Mouse (Mus musculus) left cerebral cortex, adult 8-10 months (tissue): ENCODE data around the gene Dpp6. TPM values are rescaled to one million over a fixed set of nuclear protein-coding genes. Genes with fewer than 3 reads are reported as not detected.

Source experiments
- DNase-seq, 2 experiments: peaks; one replicate each; pipeline ENCODE4 v3.0.0; 2022; ENCODE audit warnings: low spot score in 2 of 2
- total RNA-seq, 4 experiments: library from RNA; stranded (reverse); gene quantifications; 2 replicates each; pipeline ENCODE4 v1.2.4; 2022

The Dpp6 gene
- total RNA-seq, 4 experiments from 2014 or later = 164 to 183 (median 169) TPM

DNA sequence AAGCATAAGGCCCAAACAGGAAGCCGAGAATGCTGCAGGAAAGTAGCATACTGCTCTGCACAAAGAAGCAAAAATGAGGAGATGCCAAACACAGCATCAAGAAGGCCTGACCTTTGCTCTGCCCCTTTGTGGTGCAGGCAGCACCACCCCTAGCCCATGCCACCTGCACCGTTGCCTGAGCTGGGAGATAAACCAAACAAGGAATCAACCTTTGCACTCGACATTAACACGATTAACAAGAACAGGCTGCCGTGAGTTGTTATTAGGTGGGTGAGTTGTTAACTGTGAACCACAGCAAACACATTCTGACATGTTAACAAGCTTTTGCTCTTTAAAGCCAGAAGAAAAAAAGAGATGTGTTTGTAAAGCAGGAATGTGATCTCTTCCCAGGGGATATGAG, 239.4 kb downstream of the Dpp6 start:
- no peak for DNase-seq

DNA sequence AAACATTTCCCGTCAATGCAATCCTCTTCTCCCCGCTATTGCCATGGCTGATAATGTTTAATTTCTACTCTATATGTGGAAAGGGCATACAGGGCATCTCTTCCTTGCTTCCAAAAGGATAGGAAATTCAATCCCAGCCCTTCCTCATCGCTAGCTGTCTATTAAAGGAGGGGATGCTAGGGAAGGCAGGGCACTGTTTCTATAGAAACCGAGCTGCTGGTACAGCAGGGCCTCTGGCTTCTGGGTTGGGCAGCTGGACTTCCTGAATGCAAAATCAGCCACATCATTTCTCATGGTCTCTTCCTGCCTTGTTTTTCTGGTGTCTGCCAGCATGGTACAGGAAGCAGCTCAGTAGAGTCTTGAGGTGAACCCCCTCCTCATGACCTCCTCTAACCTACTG, 243.1 kb downstream of the Dpp6 start:
- DNase-seq = no peak

DNA sequence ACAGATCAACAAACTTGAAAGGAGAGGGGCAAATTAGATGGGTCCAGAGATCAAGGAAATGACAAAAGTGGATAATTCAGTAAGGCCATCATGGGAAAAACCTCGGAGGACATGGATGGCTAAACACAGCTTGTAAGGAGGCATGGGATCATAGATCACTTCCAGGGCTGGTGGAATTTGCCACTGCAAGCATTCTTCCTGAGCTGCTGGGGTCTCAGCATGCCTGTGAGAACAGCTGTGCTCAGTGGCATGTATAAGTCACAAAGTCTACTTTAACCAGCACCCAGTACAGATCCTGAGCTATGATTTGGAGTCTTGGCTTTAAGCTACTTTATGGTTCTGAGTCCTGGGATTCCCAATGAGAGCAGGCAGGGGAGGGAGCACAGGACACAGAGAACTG, 246.9 kb downstream of the Dpp6 start:
- no peak for DNase-seq

DNA sequence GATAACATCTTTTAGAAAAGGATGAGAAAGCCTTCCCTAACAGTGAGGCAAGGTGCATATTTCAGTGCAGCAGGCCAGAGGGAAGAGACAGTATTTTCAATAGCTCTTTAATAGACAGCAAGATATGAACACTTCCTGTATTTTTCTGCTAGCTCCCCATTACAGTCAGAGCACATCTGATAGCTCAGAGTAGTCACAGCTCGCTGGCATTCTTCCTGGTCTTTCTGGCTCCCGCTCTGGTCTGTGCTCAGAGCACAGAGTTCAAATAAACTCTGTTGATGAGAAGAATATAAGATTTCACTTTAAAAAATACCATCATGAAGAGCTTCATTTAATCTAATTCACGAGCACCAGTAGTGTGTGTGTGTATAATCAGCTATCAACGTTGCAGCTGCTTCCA, 249.8 kb downstream of the Dpp6 start:
- DNase-seq = no peak

DNA sequence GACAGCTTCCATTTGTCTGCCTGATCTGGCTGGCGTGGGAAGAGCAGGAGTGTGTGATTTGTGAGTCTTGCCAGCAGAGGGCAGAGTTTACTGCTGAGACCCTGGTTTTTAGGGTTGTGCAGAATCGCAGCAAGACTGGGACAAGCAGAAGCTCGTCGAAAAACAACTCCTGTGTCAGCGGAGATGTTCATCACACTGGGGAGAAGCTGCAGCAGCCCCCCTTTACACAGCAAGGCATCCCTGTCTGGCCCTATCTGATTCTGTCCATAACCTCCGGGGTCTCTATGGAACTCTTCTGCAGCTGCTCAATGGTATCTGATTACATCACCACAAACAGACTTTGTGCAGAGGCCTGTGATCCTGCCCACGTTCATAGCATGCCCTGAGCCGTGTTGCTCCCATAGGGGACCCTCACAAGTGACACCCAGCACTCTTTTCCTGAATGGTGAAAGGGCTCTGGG, 258.2 kb downstream of the Dpp6 start:
- DNase-seq = peak in 1 of 2 experiments; percentile 33

DNA sequence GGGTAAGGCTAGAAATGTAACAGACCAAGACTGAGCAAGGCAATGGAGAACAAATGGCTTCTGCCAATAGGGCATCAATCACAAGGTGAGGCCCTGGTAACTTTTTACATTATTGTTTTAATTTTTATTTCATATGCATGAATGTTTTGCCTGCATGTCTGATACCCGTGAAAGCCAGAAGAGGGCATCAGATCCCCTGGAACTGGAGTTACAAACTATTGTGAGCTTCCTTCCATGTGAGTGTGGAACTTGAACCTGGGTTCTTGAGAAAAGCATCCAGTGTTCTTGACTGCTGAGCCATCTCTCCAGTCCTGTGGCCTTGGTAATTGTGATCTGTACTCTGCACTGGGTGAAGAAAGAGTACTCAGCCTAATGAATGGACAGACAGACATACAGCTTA, 259.0 kb downstream of the Dpp6 start:
- DNase-seq = no peak

DNA sequence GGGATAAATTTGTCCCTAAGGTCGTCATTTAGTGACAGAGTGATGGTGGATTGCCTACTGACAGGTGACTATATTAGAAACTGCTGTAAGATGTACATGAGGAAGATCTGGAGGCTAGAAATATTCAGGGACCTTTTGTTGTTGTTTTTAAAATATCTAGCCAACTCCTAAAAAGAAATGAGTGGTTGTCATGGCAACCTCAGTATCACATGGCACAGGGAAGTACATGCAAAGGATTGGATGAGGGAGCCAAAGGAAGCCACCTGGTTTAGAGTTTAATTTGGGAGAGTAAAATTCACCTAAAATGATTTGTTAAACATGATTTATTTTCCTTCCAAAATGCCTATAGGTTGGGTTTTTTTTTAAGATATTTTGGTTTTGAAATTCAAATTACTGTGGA, 260.8 kb downstream of the Dpp6 start:
- no peak for DNase-seq

DNA sequence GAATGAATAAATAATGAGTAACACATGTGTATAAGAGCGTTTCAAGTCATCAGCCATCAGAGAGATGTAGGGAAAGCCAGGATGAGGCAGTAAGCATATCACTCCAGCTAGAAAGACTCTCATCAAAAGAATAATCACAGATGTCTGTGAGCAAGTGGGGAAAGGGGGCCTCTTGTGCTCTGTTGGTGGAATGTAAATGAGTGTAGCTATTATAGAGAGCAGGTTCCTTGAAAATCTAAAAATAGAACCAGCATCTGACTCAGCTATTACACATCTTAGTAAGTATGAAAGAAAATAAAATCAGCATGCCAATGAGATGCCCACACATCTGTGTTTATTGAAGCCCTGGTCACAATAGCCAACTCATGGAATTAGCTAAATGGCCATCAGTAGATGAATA, 264.3 kb downstream of the Dpp6 start:
- DNase-seq = peak in 1 of 2 experiments; percentile 36

DNA sequence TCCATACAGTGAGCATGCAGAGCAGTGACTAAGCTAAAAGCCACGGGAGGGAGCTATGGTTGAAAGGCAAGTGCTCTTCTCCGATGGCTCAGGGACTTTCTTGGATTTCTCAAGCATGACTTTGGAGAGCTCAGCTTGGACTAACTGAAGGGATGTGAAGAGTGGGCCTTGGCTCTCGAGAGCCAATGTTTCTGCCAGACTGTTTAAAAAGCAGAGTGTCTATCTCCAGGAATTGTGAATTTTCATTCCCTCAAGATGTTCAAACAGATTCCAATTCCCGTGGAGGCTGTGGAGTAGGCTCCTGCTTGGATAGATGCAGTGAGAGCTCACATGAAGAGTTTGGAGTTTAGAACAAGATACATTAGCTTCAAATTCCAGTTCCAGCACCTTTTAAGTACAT, 266.8 kb downstream of the Dpp6 start:
- no peak for DNase-seq

DNA sequence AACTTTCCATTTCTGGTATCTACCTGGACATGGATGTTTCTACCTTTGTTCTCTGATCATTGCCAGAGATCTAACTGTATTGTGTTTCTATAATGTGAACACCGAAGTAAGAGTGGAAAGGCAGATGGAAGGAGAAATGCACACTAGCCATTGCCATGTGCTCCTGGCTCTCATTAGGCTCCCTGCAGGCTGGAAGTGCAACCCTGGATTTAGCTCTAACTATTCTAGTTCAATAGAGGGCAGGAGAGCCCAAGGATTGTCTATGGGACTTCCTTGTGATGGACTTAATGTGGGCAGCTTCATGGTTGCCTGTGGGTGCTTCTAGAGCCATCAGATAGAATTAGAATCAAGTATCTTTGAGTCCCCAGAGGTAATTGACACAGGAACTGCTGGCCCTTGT, 291.2 kb downstream of the Dpp6 start:
- no peak for DNase-seq

DNA sequence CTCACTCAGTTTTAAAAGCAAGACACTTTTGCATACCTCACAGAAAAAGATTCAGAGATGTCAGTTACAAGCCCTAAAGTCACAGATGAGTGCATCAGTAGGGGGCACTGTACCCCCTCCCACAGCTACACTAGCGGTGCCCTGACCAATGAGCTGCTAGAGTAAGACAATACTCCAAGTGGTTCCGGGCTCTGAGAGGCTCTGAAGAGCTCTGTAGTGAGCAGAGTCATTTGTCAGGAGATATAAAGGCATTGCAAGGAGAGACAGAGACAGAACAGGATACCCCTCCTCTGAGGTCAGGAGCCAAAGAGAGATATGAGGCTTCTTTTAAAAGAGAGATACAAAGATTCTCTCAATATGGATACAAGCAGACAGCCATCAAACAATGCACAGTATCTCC, 305.5 kb downstream of the Dpp6 start:
- no peak for DNase-seq

DNA sequence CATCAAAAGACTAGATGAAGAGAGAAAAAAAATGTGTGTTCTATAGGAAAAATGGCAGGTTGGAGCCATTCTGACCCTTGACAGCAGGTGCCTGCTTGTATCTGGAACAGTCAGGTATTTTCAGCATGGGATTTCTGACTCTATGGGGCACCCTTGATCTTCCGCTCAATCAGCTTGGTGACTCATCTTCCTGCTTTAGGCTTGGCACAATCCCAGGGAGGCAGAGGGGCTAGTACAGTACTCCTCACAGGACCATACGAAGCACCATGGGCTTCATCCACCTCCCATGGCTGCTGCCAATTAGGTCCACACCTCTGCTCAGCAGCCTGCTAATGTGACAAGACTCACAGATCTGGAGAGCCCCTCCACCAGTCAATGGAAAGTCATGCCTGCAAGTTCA, 305.9 kb downstream of the Dpp6 start:
- DNase-seq = no peak

DNA sequence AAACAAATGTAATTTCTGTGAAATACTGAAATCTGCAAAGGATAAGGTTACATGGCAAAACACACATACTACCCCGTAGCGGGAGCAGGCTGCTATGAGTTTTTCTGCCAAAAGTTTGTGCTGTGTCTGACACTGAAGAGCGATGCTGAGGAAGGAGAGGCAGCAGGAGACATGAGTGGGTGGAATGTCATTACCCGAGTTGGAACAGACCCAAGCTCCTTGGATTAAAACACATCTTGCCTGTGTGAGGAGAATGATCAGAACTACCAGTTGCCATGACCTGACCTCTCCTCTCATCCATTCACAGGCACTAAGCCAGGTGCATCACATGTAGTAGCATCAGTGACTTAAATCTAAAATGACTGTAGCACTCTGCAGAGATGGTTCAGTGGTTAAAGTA, 309.0 kb downstream of the Dpp6 start:
- no peak for DNase-seq

DNA sequence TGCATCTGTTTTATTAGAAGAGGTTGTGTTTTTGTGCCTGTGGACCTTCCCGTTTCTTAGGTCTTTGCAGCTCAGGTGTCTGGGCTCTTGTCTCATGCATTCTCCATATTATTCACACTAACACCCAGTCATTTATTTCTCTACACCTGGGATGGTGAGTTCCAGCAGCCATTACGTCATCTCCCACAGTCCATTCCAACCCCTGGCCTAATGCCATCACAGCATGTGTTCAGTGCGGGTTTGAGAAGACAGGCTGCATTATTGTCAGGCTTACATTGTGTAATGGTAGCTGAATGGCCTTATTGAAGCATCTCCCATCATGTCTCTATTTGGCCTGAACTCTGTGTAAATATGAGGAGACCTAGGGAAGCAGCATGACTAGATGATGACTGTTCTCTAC, 316.2 kb downstream of the Dpp6 start:
- peak in 1 of 2 experiments; percentile 13 for DNase-seq

DNA sequence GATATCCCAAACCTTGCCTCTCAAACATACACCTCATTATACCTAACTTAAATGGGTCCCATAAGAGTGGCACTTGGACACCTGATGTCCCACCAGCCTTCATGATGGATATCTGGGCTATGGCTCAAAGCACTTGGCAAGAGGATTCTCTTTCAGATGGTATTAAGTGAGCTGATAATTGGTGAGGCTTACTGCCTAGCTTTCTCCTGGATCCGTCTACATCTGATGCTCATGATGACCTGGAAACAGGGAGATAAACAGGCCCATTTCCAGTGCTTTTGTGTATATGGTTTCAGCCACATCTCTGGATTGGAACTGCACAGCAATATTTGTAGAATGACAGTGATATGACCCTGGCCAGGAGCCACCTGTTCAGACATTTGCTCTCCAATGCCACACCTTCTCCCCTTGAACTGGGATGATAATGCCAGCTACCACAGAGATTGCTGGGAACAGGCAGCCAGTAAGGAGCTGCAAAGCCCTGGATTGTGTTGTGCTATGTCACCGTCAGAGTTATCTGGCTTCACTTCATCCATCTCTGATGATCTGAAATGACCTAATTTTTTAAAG, 317.5 kb downstream of the Dpp6 start:
- DNase-seq = no peak

DNA sequence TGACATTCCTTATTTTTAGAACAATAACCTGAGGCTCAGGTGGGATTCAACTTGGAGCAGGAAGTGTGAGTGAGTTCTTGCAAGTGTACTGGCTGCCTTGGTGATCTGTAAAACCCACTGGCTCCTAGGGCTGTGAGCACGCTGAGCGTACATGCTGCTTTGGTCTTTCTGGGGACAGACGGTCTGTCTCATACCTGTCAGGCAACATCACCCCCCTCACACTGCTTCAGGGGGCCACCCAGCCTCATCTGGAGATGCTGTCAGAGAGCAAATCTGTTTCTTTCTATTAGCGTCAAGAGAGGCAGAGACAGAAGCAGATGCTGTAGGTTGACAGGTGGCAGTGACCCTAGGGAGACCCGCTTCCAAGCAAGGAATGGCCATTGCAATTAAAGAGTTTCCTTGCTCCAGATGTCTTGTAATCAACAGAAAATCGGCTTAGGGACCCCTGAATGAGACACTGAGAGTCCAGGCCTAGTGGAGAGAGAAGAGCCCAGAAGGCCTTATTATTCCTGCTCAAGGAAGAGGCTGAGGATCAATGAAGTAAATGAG, 330.5 kb downstream of the Dpp6 start:
- DNase-seq = no peak

DNA sequence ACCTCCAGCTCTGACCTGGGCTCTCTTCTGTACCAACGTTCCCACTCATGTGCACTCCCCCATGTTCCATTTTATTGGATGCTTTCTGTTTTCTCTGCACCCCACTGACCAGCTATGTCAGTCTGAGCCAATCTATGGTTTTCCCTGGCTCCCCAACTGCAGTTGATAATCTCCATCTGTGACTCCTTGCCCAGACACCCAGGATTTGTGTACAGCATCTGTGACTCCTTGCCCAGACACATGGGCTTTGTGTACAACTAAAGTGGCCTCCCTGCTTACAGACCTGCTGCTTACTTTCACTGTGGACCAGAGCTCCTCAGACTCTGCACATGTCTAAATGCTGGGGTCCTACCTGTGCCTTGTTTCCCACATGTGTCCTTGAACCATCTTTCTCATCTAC, 334.0 kb downstream of the Dpp6 start:
- DNase-seq = no peak

DNA sequence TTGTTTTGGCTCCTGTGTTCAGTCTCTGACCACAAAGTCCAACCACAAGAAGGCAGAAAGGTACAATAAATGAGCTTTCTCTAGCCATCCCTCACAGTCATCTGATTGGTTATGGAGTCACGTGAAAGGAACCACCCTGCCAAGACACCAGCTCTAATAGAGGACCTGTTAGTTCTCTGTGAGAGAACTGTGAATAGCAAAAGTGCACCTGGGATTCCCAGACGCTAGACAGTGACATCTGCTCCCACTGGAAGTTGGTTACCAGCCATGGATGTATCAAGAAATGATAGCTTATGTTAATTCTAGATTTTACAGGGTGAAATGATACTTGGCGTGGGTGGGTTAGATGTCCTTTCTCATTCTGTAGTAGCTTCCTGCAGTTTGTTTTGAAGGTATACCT, 338.7 kb downstream of the Dpp6 start:
- DNase-seq = no peak

DNA sequence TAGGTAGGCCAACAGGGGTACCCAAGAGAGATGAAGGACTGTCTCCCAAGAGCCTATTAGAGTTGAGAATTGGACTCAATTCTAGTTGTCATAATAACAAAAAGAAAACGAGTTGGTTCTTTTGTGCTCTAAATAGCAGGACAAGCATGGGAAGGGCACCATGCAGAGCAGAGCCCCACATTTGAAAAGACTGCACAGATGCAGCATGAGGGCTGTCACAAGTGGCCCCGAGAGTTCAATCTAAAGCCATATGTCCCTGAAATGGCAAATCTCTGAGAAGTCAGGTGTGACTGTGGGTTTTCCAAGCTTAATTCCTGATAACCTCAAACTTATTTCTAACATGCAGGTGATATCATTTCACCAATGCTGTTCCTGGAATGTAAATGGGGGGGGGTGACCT, 339.4 kb downstream of the Dpp6 start:
- no peak for DNase-seq

DNA sequence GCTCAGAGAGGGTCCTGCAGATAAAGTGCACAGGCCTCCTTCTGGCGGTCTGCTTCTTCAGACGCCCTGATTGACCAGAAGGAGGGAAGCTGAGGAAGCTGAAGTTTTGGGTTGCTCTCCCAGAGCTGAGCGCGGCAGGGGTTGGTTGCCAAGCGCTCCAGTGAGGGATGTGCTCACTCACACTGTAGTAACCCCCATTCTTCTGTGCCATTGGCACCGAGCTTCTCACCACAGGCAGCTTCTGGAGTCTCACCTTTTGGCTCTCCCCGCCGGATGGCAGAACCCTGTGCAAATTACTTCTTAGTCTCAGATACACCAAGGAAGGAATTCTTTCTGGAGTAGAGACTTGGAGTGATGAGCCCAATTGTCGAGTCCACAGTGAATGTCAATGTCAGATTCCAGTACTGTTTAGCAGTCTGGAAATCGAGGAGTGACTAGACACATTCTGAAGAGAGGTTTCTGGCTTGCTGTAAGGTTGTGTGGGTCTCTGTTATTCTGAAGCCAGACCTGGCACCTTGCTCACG, 344.2 kb downstream of the Dpp6 start:
- DNase-seq = no peak

DNA sequence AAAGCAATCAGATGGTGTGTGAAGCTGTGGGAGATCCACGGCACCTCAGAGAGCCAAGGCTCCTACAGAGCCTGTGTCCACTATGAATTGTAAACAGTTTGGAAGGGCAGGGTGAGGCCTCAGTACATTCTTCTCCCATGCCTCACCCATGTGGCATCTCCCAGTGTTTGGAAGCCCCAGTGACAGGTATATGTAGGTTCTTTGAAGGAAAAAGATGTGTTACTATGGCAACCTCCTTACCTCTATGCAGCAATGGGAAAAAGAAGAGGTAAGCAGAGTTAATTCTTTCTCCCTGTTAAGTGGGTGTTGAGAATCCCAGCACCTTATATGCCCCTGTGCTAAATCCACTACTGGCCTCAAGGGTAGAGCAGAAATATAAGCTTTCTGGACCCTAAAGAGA, 351.5 kb downstream of the Dpp6 start:
- DNase-seq = no peak

DNA sequence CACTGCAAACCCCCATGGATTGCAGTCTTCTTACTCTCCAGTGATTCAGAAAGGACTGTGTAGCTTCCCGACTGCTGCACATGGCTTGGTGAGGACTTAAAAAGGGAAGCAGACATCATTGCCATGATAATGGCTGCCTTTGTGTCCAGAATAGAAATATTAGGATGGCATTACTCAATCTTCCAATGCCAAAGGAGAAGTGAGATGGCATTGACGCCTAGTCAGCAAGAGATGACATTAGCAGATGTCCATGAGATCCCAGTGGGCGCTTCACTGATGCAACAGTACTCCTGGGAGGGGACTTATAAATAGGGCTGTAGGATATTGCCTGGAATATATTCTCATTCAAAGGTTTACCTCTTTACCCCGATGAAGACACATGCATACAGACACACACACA, 368.0 kb downstream of the Dpp6 start:
- DNase-seq = no peak

DNA sequence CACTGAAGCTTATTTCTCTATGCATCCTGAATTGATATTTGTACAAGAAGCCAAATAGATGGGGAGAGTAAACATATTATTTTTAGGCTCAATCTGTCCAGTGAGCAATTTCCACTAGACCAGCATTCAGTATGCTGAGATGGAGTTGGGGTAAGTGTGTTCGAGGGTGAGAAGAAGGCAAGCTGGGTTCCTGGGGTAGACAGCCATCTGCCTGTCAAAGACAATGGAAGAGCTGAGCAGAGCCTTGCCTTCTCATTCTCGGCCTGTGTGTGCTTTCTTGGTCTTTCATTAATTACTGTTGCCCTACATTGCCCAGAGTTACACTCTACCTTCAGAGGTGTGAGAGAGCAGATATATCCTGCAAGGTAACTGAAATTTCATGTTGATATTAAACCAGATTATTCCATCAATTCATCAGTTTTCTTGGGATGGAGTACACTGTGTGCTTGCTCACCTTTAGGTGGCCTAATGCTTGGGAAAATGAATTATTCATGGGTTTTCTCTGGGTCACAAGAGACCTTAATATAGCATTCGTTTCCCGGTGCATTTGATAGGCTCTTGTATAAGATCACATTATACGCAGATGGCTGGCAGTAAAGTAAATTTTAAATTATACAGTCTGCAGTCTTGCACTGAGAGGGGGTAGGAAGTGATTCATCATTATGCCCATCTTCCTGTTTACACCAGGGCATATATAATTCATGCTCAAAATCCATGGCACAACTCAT, 374.4 kb downstream of the Dpp6 start:
- DNase-seq = no peak
